Mouse (Mus musculus) small intestine, adult 2 months (tissue): ENCODE results near the gene Stab1.

Source experiments
- CTCF ChIP-seq: fragments of 200-500 bp; IDR thresholded peaks from 2 replicates; pipeline ENCODE4 v1.5.1; 2012; ENCODE audit warnings: low read depth, mild to moderate bottlenecking, control low read depth, inconsistent platforms, low read length, moderate library complexity, mixed read lengths; ENCODE audit not compliant: insufficient replicate concordance, insufficient read length; ENCODE audit errors: extremely low read depth
- POLR2A ChIP-seq: fragments of 200-500 bp; IDR thresholded peaks from 2 replicates; pipeline ENCODE4 v1.6.1; 2012; ENCODE audit warnings: low read depth, mild to moderate bottlenecking, control low read depth, inconsistent platforms, low read length, moderate library complexity

GRCm38 (mm10) chr14:31173537-31173936 is 5.1 kb upstream of the Stab1 start:
- TF ChIP-seq CTCF, result no peak
- no peak for TF ChIP-seq POLR2A
